Mouse (Mus musculus): ENCODE data around the gene Ppp1r36.
A peak's percentile ranks its signal among the peaks of the same experiment; 100 is the strongest.
"Not testable (repeated sequence)": the region's sequence is repeated elsewhere in the genome, so short reads cannot be mapped to it uniquely, and the experiment has no call there.

Ppp1r36 gene

GRCm38 (mm10) chr12:76397281-76397680 is 20.1 kb upstream of the Ppp1r36 start:
- no peak for DNase-seq (ENCODE audit: low spot score)

GRCm38 (mm10) chr12:76401674-76402073 is 15.7 kb upstream of the Ppp1r36 start:
- DNase-seq (ENCODE audit: low spot score), result no peak

GRCm38 (mm10) chr12:76402991-76403885 is 14.1 kb upstream of the Ppp1r36 start:
- peak; percentile 16 for DNase-seq (ENCODE audit: low spot score)

GRCm38 (mm10) chr12:76403886-76404537 is 13.3 kb upstream of the Ppp1r36 start, which contains the start of gene Hspa2:
Gene Hspa2, plus strand, starts transcription at chr12:76404176.
- peak; percentile 100 for DNase-seq (ENCODE audit: low spot score)

- no peak for DNase-seq (ENCODE audit: low spot score)
Observed at GRCm38 (mm10) chr12:76404836-76405182, 12.5 kb upstream of the Ppp1r36 start.

GRCm38 (mm10) chr12:76405183-76405970 is 12.0 kb upstream of the Ppp1r36 start:
- peak; percentile 34 for DNase-seq (ENCODE audit: low spot score)

GRCm38 (mm10) chr12:76405971-76406370 is 11.4 kb upstream of the Ppp1r36 start:
- no peak for DNase-seq (ENCODE audit: low spot score)

GRCm38 (mm10) chr12:76407184-76407583 is 10.2 kb upstream of the Ppp1r36 start:
- no peak for DNase-seq (ENCODE audit: low spot score)

- no peak for DNase-seq (ENCODE audit: low spot score)
Observed at GRCm38 (mm10) chr12:76409166-76409565, 8.2 kb upstream of the Ppp1r36 start.

GRCm38 (mm10) chr12:76415383-76416010 is 1.8 kb upstream of the Ppp1r36 start:
- no peak for DNase-seq (ENCODE audit: low spot score)

GRCm38 (mm10) chr12:76418346-76418745 is 1.0 kb downstream of the Ppp1r36 start:
- no peak for DNase-seq (ENCODE audit: low spot score)

GRCm38 (mm10) chr12:76425256-76425655 is 7.9 kb downstream of the Ppp1r36 start:
- DNase-seq (ENCODE audit: low spot score), result no peak

- no peak for DNase-seq (ENCODE audit: low spot score)
Observed at GRCm38 (mm10) chr12:76427546-76427945, 10.2 kb downstream of the Ppp1r36 start.

- peak; percentile 12 for DNase-seq (ENCODE audit: low spot score)
Observed at GRCm38 (mm10) chr12:76430879-76431406, 13.6 kb downstream of the Ppp1r36 start.

- peak; percentile 21 for DNase-seq (ENCODE audit: low spot score)
Observed at GRCm38 (mm10) chr12:76431431-76431830, 14.1 kb downstream of the Ppp1r36 start.

GRCm38 (mm10) chr12:76434111-76434510 is 16.8 kb downstream of the Ppp1r36 start:
- no peak for DNase-seq (ENCODE audit: low spot score)

- DNase-seq (ENCODE audit: low spot score), result no peak
Observed at GRCm38 (mm10) chr12:76435084-76435483, 17.7 kb downstream of the Ppp1r36 start.

- DNase-seq (ENCODE audit: low spot score), result no peak
Observed at GRCm38 (mm10) chr12:76435549-76435948, 18.2 kb downstream of the Ppp1r36 start.

GRCm38 (mm10) chr12:76443488-76443887 is 26.1 kb downstream of the Ppp1r36 start:
- not testable (repeated sequence) for DNase-seq (ENCODE audit: low spot score)

GRCm38 (mm10) chr12:76444359-76444772 is 27.0 kb downstream of the Ppp1r36 start:
- no peak for DNase-seq (ENCODE audit: low spot score)

- no peak for DNase-seq (ENCODE audit: low spot score)
Observed at GRCm38 (mm10) chr12:76444862-76445261, 27.5 kb downstream of the Ppp1r36 start.

GRCm38 (mm10) chr12:76446201-76446600 is 28.9 kb downstream of the Ppp1r36 start:
- no peak for DNase-seq (ENCODE audit: low spot score)
